Mouse (Mus musculus): Measurements from ENCODE around the gene Resf1.

- TF ChIP-seq CTCF (conservative IDR thresholded peaks at IDR 0.05; ENCODE audit: insufficient read depth, insufficient read length, low read depth, low read length), result no peak
- TF ChIP-seq POLR2A (IDR thresholded peaks at IDR 0.05; ENCODE audit: low read depth, low read length), result no peak
These were observed 15.0 kb downstream of the Resf1 start for GRCm38 (mm10) chr6:149324242-149324633.
